Mouse (Mus musculus) midbrain, embryonic 14.5 days (tissue): ENCODE data around the gene Cyp2j6. TPM values are rescaled to one million over a fixed set of nuclear protein-coding genes. Genes with fewer than 3 reads are reported as not detected.

ENCODE experiments used
- ATAC-seq: fragments of 200-750 bp; cut with Nextera tagmentation; 2 replicates; pipeline ENCODE4 v1.8.0; 2017; ENCODE audit warnings: moderate number of reproducible peaks, moderate library complexity; ENCODE audit not compliant: low FRiP score, low TSS enrichment
- DNase-seq: peaks from one replicate; pipeline ENCODE4 v3.0.0-alpha.2; 2015
- H3K27ac ChIP-seq: fragments of 300-500 bp; sonication (generic); replicated peaks from 2 replicates; pipeline ENCODE4 v1.5.1; 2014; ENCODE audit warnings: mild to moderate bottlenecking, low read depth, low read length, moderate library complexity
- H3K27me3 ChIP-seq: fragments of 300-500 bp; sonication (generic); 2 replicates; pipeline ENCODE4 v1.6.1; 2014; ENCODE audit warnings: low read length, control low read depth, mixed read lengths; ENCODE audit not compliant: control insufficient read depth, insufficient read depth
- H3K36me3 ChIP-seq: fragments of 300-500 bp; sonication (generic); 2 replicates; pipeline ENCODE4 v1.6.1; 2014; ENCODE audit warnings: low read length, control low read depth; ENCODE audit not compliant: control insufficient read depth, insufficient read depth
- H3K4me1 ChIP-seq: fragments of 300-500 bp; sonication (generic); 2 replicates; pipeline ENCODE4 v1.6.1; 2014; ENCODE audit warnings: mild to moderate bottlenecking, antibody characterized with exemption, low read length, control low read depth; ENCODE audit not compliant: control insufficient read depth, insufficient read depth
- H3K4me2 ChIP-seq: fragments of 300-500 bp; sonication (generic); 2 replicates; pipeline ENCODE4 v1.6.1; 2014; ENCODE audit warnings: mild to moderate bottlenecking, low read length, moderate library complexity
- H3K4me3 ChIP-seq: fragments of 300-500 bp; sonication (generic); replicated peaks from 2 replicates; pipeline ENCODE4 v1.5.1; 2014; ENCODE audit warnings: low read depth, low read length
- H3K9ac ChIP-seq: fragments of 300-500 bp; sonication (generic); replicated peaks from 2 replicates; pipeline ENCODE4 v1.6.1; 2014; ENCODE audit warnings: mild to moderate bottlenecking, low read length, moderate library complexity
- H3K9me3 ChIP-seq: fragments of 300-500 bp; sonication (generic); 2 replicates; pipeline ENCODE4 v1.6.1; 2016; ENCODE audit warnings: low read length, control low read depth, mixed read lengths; ENCODE audit not compliant: control insufficient read depth
- WGBS: fragments of 180-500 bp; shearing (Covaris S2); extraction: QIAGEN DNeasy Blood & Tissue Kit; methylation state at CpG from one replicate; pipeline ENCODE4 v1.1.7; 2014; 5-methylcytosine and 5-hydroxymethylcytosine counted together
- polyA plus RNA-seq: library from polyadenylated mRNA; unstranded; fragments of >200 nt; fragmentation: Nextera tagmentation; extraction: Ambion mirVana; gene quantifications from 2 replicates; pipeline ENCODE4 v1.2.1, GENCODE M21; 2014

The Cyp2j6 gene
- polyA plus RNA-seq, 1 experiment from 2014 or later, result 4.7 TPM

GRCm38 (mm10) chr4:96560464-96560863 lies 7.0 kb upstream of the Cyp2j6 start:
- WGBS, result 90% methylated on average over 1 of the region's 1 CpGs
- H3K9me3 ChIP-seq, result no peaks in the 10 kb centered on the region
- H3K9ac ChIP-seq, result no peak overlapping the region
- no peak overlapping the region for H3K4me2 ChIP-seq
- DNase-seq (no peak), ATAC-seq (no peak)
- no peaks in the 10 kb centered on the region for H3K4me1 ChIP-seq
- H3K4me3 ChIP-seq, result no peak overlapping the region
- no peaks in the 10 kb centered on the region for H3K36me3 ChIP-seq
- H3K27ac ChIP-seq, result no peak overlapping the region
- no peaks in the 10 kb centered on the region for H3K27me3 ChIP-seq

GRCm38 (mm10) chr4:96559781-96560180 lies 6.3 kb upstream of the Cyp2j6 start:
- DNase-seq (no peak), ATAC-seq (no peak)
- no peak overlapping the region for H3K27ac ChIP-seq
- WGBS, result 74% methylated on average over 1 of the region's 1 CpGs
- no peaks in the 10 kb centered on the region for H3K27me3 ChIP-seq
- no peaks in the 10 kb centered on the region for H3K4me1 ChIP-seq
- no peaks in the 10 kb centered on the region for H3K9me3 ChIP-seq
- H3K36me3 ChIP-seq, result no peaks in the 10 kb centered on the region
- H3K9ac ChIP-seq, result no peak overlapping the region
- no peak overlapping the region for H3K4me3 ChIP-seq
- no peak overlapping the region for H3K4me2 ChIP-seq

GRCm38 (mm10) chr4:96551619-96552018 lies 1.8 kb downstream of the Cyp2j6 start:
- H3K4me2 ChIP-seq, result no peak overlapping the region
- H3K9ac ChIP-seq, result no peak overlapping the region
- H3K4me3 ChIP-seq, result no peak overlapping the region
- no peaks in the 10 kb centered on the region for H3K4me1 ChIP-seq
- no peak for DNase-seq
- H3K9me3 ChIP-seq, result no peaks in the 10 kb centered on the region
- no peak for ATAC-seq
- no peaks in the 10 kb centered on the region for H3K36me3 ChIP-seq
- H3K27me3 ChIP-seq, result no peaks in the 10 kb centered on the region
- 97% methylated on average over 3 of the region's 3 CpGs for WGBS
- H3K27ac ChIP-seq, result no peak overlapping the region

GRCm38 (mm10) chr4:96545976-96546375 lies 7.5 kb downstream of the Cyp2j6 start:
- H3K27ac ChIP-seq, result no peak overlapping the region
- H3K4me2 ChIP-seq, result no peak overlapping the region
- no peaks in the 10 kb centered on the region for H3K36me3 ChIP-seq
- no peak for ATAC-seq
- H3K9me3 ChIP-seq, result no peaks in the 10 kb centered on the region
- H3K9ac ChIP-seq, result no peak overlapping the region
- H3K4me1 ChIP-seq, result no peaks in the 10 kb centered on the region
- no peaks in the 10 kb centered on the region for H3K27me3 ChIP-seq
- H3K4me3 ChIP-seq, result no peak overlapping the region
- WGBS, result 43% methylated on average over 1 of the region's 1 CpGs
- no peak for DNase-seq

- H3K9ac ChIP-seq, result no peak overlapping the region
- ATAC-seq (no peak), DNase-seq (peak; percentile 25)
- no peaks in the 10 kb centered on the region for H3K36me3 ChIP-seq
- 24% methylated on average over 1 of the region's 1 CpGs for WGBS
- H3K27me3 ChIP-seq, result no peaks in the 10 kb centered on the region
- no peak overlapping the region for H3K27ac ChIP-seq
- H3K4me1 ChIP-seq, result no peaks in the 10 kb centered on the region
- no peak overlapping the region for H3K4me3 ChIP-seq
- no peaks in the 10 kb centered on the region for H3K9me3 ChIP-seq
- no peak overlapping the region for H3K4me2 ChIP-seq
Measured at GRCm38 (mm10) chr4:96525772-96526171, 27.7 kb downstream of the Cyp2j6 start.

- 88% methylated on average over 2 of the region's 2 CpGs for WGBS
Measured at GRCm38 (mm10) chr4:96522256-96522655, 31.2 kb downstream of the Cyp2j6 start.

GRCm38 (mm10) chr4:96510083-96510482 lies 43.4 kb downstream of the Cyp2j6 start:
- no peak for DNase-seq
- H3K4me1 ChIP-seq, result no peaks in the 10 kb centered on the region
- WGBS, result 89% methylated on average over 3 of the region's 3 CpGs

More at GRCm38 (mm10) chr4:96522256-96522655, 31.2 kb downstream of the Cyp2j6 start:
- Histone ChIP-seq H3K4me3 (no peak overlapping the region), H3K9me3 (no peaks in the 10 kb centered on the region), H3K4me1 (no peaks in the 10 kb centered on the region), H3K36me3 (no peaks in the 10 kb centered on the region), H3K4me2 (no peak overlapping the region), H3K9ac (no peak overlapping the region), H3K27me3 (no peaks in the 10 kb centered on the region), H3K27ac (no peak overlapping the region)
- ATAC-seq (no peak), DNase-seq (no peak)

GRCm38 (mm10) chr4:96507286-96507685 lies 46.2 kb downstream of the Cyp2j6 start, which contains the start of gene Cyp2j8:
TSS of gene Cyp2j8 (minus strand) at chr4:96507386.
- Histone ChIP-seq H3K9ac (no peak within 1 kb of the TSS), H3K4me1 (no peaks in the 10 kb centered on the region), H3K36me3 (no peaks in the 10 kb centered on the region), H3K4me3 (no peak within 1 kb of the TSS), H3K27me3 (no peaks in the 10 kb centered on the region), H3K9me3 (no peaks in the 10 kb centered on the region), H3K27ac (no peak within 1 kb of the TSS), H3K4me2 (no peak within 1 kb of the TSS)
- WGBS, result 86% methylated on average over 1 of the region's 1 CpGs
- DNase-seq, result no peak
- ATAC-seq, result no peak

More at GRCm38 (mm10) chr4:96510083-96510482, 43.4 kb downstream of the Cyp2j6 start:
- no peak for ATAC-seq
- Histone ChIP-seq H3K9ac (no peak overlapping the region), H3K36me3 (no peaks in the 10 kb centered on the region), H3K9me3 (no peaks in the 10 kb centered on the region), H3K4me3 (no peak overlapping the region), H3K27me3 (no peaks in the 10 kb centered on the region), H3K27ac (no peak overlapping the region), H3K4me2 (no peak overlapping the region)
